Mouse (Mus musculus) embryonic facial prominence, embryonic 12.5 days (tissue): ENCODE data around the gene Xlr5a. TPM values are rescaled to one million over a fixed set of nuclear protein-coding genes. Genes with fewer than 3 reads are reported as not detected.
A peak's percentile ranks its signal among the peaks of the same experiment; 100 is the strongest.
"Not testable (repeated sequence)": the region's sequence is repeated elsewhere in the genome, so short reads cannot be mapped to it uniquely, and the experiment has no call there.

Source experiments
- ATAC-seq: fragments of 200-750 bp; cut with Nextera tagmentation; 2 replicates; pipeline ENCODE4 v1.8.0; 2017; ENCODE audit not compliant: insufficient number of reproducible peaks, insufficient read depth, low FRiP score, low TSS enrichment
- H3K27ac ChIP-seq: fragments of 300-500 bp; sonication (generic); 2 replicates; pipeline ENCODE4 v1.5.1; 2016; ENCODE audit warnings: mild to moderate bottlenecking
- H3K27me3 ChIP-seq: fragments of 300-500 bp; sonication (generic); 2 replicates; pipeline ENCODE4 v1.6.1; 2016; ENCODE audit warnings: mild to moderate bottlenecking, moderate library complexity
- H3K36me3 ChIP-seq: fragments of 300-500 bp; sonication (generic); 2 replicates; pipeline ENCODE4 v1.6.1; 2016; ENCODE audit warnings: mild to moderate bottlenecking
- H3K4me1 ChIP-seq: fragments of 300-500 bp; sonication (generic); 2 replicates; pipeline ENCODE4 v1.6.1; 2016
- H3K4me2 ChIP-seq: fragments of 300-500 bp; sonication (generic); replicated peaks from 2 replicates; pipeline ENCODE4 v1.6.1; 2016; ENCODE audit warnings: mild to moderate bottlenecking, moderate library complexity
- H3K4me3 ChIP-seq: fragments of 300-500 bp; sonication (generic); 2 replicates; pipeline ENCODE4 v1.5.1; 2016; ENCODE audit warnings: mild to moderate bottlenecking
- H3K9ac ChIP-seq: fragments of 300-500 bp; sonication (generic); 2 replicates; pipeline ENCODE4 v1.6.1; 2016; ENCODE audit warnings: mild to moderate bottlenecking, moderate library complexity
- H3K9me3 ChIP-seq: fragments of 300-500 bp; sonication (generic); 2 replicates; pipeline ENCODE4 v1.6.1; 2016; ENCODE audit warnings: mild to moderate bottlenecking, moderate library complexity
- WGBS: fragments of 180-500 bp; shearing (Covaris S2); methylation state at CpG from one replicate; pipeline ENCODE4 v1.1.7; 2016; 5-methylcytosine and 5-hydroxymethylcytosine counted together
- polyA plus RNA-seq: library from polyadenylated mRNA; unstranded; fragments of >200 nt; fragmentation: Nextera tagmentation; extraction: Ambion mirVana; gene quantifications from 2 replicates; pipeline ENCODE4 v1.2.1, GENCODE M21; 2016

Xlr5a gene
- polyA plus RNA-seq, 1 experiment from 2014 or later, result not detected

GRCm38 (mm10) chrX:73122859-73123829 is 169.6 kb downstream of the Xlr5a start:
- H3K27ac ChIP-seq, H3K27me3 ChIP-seq, H3K4me1 ChIP-seq, H3K4me2 ChIP-seq, H3K9me3 ChIP-seq, H3K9ac ChIP-seq, ATAC-seq, H3K4me3 ChIP-seq, H3K36me3 ChIP-seq: not testable (repeated sequence)
- no CpG with 5 or more reads among the region's 12 CpGs for WGBS

GRCm38 (mm10) chrX:73116747-73117146 is 176.0 kb downstream of the Xlr5a start, which contains the start of gene Gm14685:
TSS of gene Gm14685 (plus strand) at chrX:73117047.
- not testable (repeated sequence) for H3K4me1 ChIP-seq, H3K9me3 ChIP-seq, H3K27me3 ChIP-seq, H3K4me2 ChIP-seq, H3K9ac ChIP-seq, H3K36me3 ChIP-seq, H3K27ac ChIP-seq, H3K4me3 ChIP-seq, ATAC-seq
- no CpG with 5 or more reads among the region's 7 CpGs for WGBS

GRCm38 (mm10) chrX:73096941-73097508 is 195.8 kb downstream of the Xlr5a start, which contains the start of gene Xlr3a:
TSS of gene Xlr3a (minus strand) at chrX:73097095.
- H3K27ac ChIP-seq, H3K36me3 ChIP-seq, ATAC-seq, H3K27me3 ChIP-seq, H3K4me3 ChIP-seq, H3K4me1 ChIP-seq, H3K9me3 ChIP-seq, H3K9ac ChIP-seq, H3K4me2 ChIP-seq: not testable (repeated sequence)
- 72% methylated on average over 13 of the region's 13 CpGs for WGBS

DNA sequence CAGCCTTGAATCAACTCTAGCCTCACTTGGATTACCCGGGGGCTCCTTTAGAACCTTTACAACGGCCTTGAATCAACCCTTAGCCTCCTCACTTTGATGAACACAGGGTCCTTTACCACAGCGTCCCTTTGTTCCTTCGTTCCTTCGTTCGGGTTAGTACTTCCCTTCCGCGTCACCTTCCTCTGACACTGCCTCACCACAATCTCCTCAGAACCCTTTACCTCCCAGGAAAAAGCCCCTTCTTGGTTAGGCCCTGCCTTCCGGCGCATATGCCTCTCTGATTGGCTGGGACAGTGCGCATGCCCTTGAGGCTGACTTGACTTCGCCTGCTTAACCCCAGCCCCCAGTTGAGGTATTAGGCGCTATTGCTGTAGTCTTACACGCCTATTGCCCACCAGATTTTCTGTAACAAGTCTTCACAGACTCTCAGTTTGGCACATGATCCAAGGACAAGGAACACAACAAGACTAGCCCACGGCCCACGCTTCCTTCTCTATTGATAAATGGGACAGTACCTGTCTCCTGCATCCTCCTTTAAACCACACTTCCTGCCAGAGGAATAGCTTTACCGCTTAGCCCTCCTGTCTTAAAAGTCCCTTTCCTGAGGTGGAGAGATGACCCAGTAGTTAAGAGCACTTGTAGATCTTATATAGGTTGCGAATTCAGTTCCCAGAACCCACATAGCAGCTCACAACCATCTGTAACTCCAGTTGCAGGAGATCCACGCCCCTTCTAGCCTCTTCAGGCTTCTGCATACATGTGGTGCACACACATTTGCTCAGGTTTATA is 210.3 kb downstream of the Xlr5a start, which contains the start of gene Xlr4a:
Gene Xlr4a, minus strand, starts transcription at position 212 of the 789 bp plus-strand sequence.
- not testable (repeated sequence) for H3K27ac ChIP-seq, H3K36me3 ChIP-seq, H3K27me3 ChIP-seq, H3K4me3 ChIP-seq, H3K9me3 ChIP-seq, ATAC-seq, H3K4me1 ChIP-seq, H3K4me2 ChIP-seq, H3K9ac ChIP-seq
- WGBS, result 80% methylated on average over 19 of the region's 19 CpGs

- ATAC-seq, H3K9me3 ChIP-seq, H3K4me1 ChIP-seq, H3K4me2 ChIP-seq, H3K4me3 ChIP-seq, H3K27ac ChIP-seq, H3K27me3 ChIP-seq, H3K9ac ChIP-seq, H3K36me3 ChIP-seq: not testable (repeated sequence)
- 62% methylated on average over 2 of the region's 5 CpGs for WGBS
Measured at GRCm38 (mm10) chrX:73066765-73067312, 225.9 kb downstream of the Xlr5a start.

DNA sequence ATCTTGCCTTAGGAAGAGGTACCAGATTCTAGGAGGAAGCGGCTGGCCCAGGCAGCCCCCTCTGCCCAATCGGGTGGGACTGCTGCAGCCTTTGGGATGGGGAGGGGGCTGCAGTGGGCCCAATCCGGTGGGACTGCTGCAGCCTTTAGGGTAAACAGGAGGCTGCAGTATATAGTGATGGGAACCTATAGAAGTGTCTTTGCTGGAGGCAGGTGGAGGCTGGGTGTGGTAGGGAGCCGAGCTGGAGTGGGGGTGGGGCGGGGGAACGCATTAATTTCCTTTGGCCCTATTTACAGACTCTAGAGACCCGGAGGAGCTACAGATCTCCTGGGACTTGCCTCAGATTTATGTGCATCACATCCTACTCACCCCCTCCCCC is 228.4 kb downstream of the Xlr5a start, which contains the start of gene Pnma3:
Gene Pnma3, plus strand, starts transcription at position 373 of the 379 bp plus-strand sequence.
- Histone ChIP-seq H3K36me3 (no peaks in the 10 kb centered on the region), H3K4me2 (peak within 1 kb of the TSS; percentile 47), H3K9me3 (no peaks in the 10 kb centered on the region), H3K4me1 (no peaks in the 10 kb centered on the region), H3K4me3 (peak within 1 kb of the TSS; percentile 23), H3K9ac (peak within 1 kb of the TSS; percentile 4; the same call in 1 of the 2 replicates), H3K27me3 (0 out of 2 replicates have a peak, but pooled peaks cover 8% of the 10 kb centered on the region), H3K27ac (no peak within 1 kb of the TSS)
- WGBS, result 23% methylated on average over 7 of the region's 7 CpGs
- ATAC-seq, result no peak

DNA sequence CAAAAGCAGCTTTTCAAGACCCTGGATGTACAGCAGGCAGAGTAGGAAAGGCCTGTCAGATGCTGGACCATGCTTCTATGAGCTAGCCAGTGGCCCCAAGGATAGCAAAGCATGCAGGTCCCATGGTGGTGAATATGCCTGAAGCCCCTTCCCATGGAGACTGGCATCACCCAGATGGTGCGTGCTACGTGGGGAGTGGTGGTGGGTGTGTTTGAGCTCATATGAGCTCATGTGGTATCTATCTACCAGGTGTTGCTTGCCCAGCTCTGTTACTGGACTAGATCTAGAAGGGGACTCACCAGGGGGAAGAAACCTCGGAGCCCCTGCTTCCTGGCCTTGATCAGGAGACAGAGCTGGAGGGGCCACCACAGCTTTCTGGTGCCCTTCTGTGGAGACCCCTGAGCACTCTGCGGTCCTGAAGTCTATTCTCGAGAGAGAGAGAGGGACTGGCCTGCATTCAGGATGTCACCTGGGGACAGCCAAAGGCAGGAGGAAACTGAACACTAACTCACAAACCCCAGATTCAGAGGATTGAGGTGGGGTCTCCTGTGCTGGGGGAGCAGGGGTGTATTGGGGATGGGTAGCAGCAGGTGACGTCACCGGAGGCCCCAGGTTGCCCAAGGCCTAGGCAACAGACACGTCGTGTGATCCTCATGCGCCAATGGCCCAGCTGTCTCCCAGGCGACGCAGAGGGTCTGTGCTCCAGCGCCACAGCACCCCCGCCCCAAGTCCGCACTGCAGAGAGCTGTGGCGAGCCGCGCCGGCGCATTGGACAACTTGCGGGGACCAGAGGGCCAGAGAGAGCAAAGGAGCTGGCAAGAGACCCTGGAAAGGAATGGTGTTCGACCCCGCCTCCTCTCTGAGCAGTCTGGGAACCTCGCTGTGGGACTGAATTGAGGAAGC is 229.0 kb downstream of the Xlr5a start:
- 0 out of 2 replicates have a peak, but pooled peaks have one; percentile 56 for ATAC-seq

GRCm38 (mm10) chrX:73062323-73062722 is 230.5 kb downstream of the Xlr5a start:
- Histone ChIP-seq H3K4me1 (no peaks in the 10 kb centered on the region), H3K27ac (no peak overlapping the region), H3K9ac (no peak overlapping the region), H3K36me3 (no peaks in the 10 kb centered on the region), H3K4me2 (no peak overlapping the region), H3K4me3 (no peak overlapping the region), H3K9me3 (no peaks in the 10 kb centered on the region), H3K27me3 (0 out of 2 replicates have a peak, but pooled peaks cover 8% of the 10 kb centered on the region)
- 55% methylated on average over 5 of the region's 5 CpGs for WGBS
- no peak for ATAC-seq

More for the DNA sequence above, 229.0 kb downstream of the Xlr5a start:
- H3K27ac ChIP-seq, result no peak overlapping the region
- H3K36me3 ChIP-seq, result no peaks in the 10 kb centered on the region
- peak overlapping the region; percentile 4; the same call in 1 of the 2 replicates for H3K9ac ChIP-seq
- peak overlapping the region; percentile 23 for H3K4me3 ChIP-seq
- WGBS, result 32% methylated on average over 24 of the region's 24 CpGs
- H3K9me3 ChIP-seq, result no peaks in the 10 kb centered on the region
- H3K4me1 ChIP-seq, result no peaks in the 10 kb centered on the region
- peak overlapping the region; percentile 47 for H3K4me2 ChIP-seq
- 0 out of 2 replicates have a peak, but pooled peaks cover 8% of the 10 kb centered on the region for H3K27me3 ChIP-seq

- H3K27ac ChIP-seq, result no peak overlapping the region
- H3K27me3 ChIP-seq, result 0 out of 2 replicates have a peak, but pooled peaks cover 8% of the 10 kb centered on the region
- no peaks in the 10 kb centered on the region for H3K4me1 ChIP-seq
- H3K9ac ChIP-seq, result no peak overlapping the region
- no peak overlapping the region for H3K4me2 ChIP-seq
- no peaks in the 10 kb centered on the region for H3K36me3 ChIP-seq
- H3K9me3 ChIP-seq, result no peaks in the 10 kb centered on the region
- ATAC-seq, result no peak
- WGBS, result 83% methylated on average over 1 of the region's 1 CpGs
- H3K4me3 ChIP-seq, result no peak overlapping the region
Measured at GRCm38 (mm10) chrX:73061528-73061927, 231.2 kb downstream of the Xlr5a start.
